Comparison of ENCODE assay signal across 20 mouse cellular contexts in the genomic region with DNA sequence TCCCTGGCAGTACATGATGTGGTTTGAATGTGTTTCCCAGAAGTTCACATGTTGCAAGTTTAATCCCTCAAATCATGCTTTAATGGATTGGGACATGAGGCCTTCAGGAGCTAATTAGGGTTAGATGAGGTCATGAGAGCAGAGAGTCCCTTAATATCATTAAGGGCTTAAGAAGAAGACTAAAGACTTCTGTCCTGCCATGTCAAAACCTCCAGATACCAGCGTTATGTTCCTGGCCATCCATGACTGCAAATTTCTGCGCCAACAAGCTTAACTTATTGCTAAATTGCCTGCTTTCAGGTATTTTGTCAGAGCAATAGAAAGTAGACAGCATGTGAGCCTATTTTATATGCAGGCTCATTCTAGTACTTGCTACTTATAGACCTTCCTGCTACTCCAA.
DNase-seq lines count a peak whose midpoint lies in the region; ATAC-seq lines count a peak whose summit lies in the region.
"Had no signal": no experiment of that assay in that cellular context is flagged by ENCODE, and none has a peak within 500 bp of the region (broad histone marks: within the 10 kb centered on the region; RNA-seq: fewer than 3 reads in every experiment).

No protein-coding gene starts in this region.

- ATAC-seq in frontal cortex, adult (ENCODE audit: low TSS enrichment) = 0 out of 2 replicates have a peak, but pooled peaks have one; percentile 62
- ATAC-seq in monocyte, adult 5-6 weeks (replicated peaks; ENCODE audit: insufficient number of reproducible peaks, low FRiP score, low TSS enrichment, poor library complexity, severe bottlenecking) = no peak
- ATAC-seq: activated CD4-positive, CD25-positive, alpha-beta regulatory T cell, adult 4 months; CD4-positive, CD25-positive, alpha-beta regulatory T cell, adult 4 months; Patski had no signal

- no peak for DNase-seq in frontal cortex, postnatal 36 days (ENCODE audit: low spot score in 2 of 2)
- peak; percentile 39 for DNase-seq in retina, postnatal 1 day
- no peak for DNase-seq in retina, embryonic 14.5 days (ENCODE audit: low spot score)
- peak; percentile 69 for DNase-seq in fat pad, adult 2 months (ENCODE audit: extremely low read depth, low read depth, low spot score)
- peak; percentile 55 for DNase-seq in gonadal fat pad, adult 2 months (ENCODE audit: low read depth)
- no peak for DNase-seq in layer of hippocampus, adult 18-20 months (ENCODE audit: low spot score in 2 of 2)
- DNase-seq: adrenal gland, adult 2 months; adrenal gland, adult 8-10 months; adrenal gland, postnatal 10 days; adrenal gland, postnatal 14 days; adrenal gland, postnatal 25 days; adrenal gland, postnatal 36 days; B cell, adult 2 months; cerebellum, adult 11 months; cerebellum, adult 11-12 months had no signal

Comparison
In these comparisons a context has a peak if more than half of its experiments do, and no peak if none do; other contexts are left out.
1. DNase-seq: peak in retina, postnatal 1 day (single experiment), fat pad, adult 2 months (single experiment) and gonadal fat pad, adult 2 months (single experiment); none in frontal cortex, postnatal 36 days (0 of 2), retina, embryonic 14.5 days (single experiment) and layer of hippocampus, adult 18-20 months (0 of 2).